In the genomic region with DNA sequence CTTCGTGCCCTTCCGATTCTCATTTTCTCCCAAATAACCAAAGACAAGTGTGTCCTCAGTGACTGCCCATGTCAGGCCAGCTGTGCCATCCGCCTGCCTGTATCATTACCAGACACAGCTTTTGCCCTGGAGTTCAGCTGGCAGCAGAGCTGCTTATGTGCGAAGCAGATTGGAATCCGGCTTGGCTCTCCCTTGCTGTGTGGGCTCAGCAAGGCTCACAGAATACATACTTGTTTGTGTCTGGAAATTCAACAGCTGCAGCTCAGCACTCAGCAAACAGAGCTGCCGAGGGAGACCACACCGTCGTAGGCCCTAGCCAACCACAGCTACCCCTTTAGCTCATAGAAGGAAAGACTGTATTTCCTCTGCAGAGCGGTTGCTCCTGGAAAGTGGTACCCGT, we compare ENCODE assay signal across 10 mouse cellular contexts. TPM values are rescaled to one million over a fixed set of nuclear protein-coding genes. Genes with fewer than 3 reads are reported as not detected.
DNase-seq lines count a peak whose midpoint lies in the region; ATAC-seq and TF ChIP-seq lines count a peak whose summit lies in the region.
"Had no signal": no experiment of that assay in that cellular context is flagged by ENCODE, and none has a peak within 500 bp of the region (broad histone marks: within the 10 kb centered on the region; RNA-seq: fewer than 3 reads in every experiment).

No protein-coding gene starts in this region.

- peak; percentile 66 for ATAC-seq in forebrain, postnatal 0 days
- ATAC-seq in forebrain, embryonic 16.5 days = no peak
- peak; percentile 47; the same call in 1 of the 2 replicates for ATAC-seq in limb, embryonic 12.5 days (ENCODE audit: insufficient number of reproducible peaks, insufficient read depth, low FRiP score, low TSS enrichment, low read depth)
- ATAC-seq in intestine, embryonic 16.5 days = peak; percentile 83

- no peak overlapping the region for H3K4me3 ChIP-seq in forebrain, postnatal 0 days (ENCODE audit: low read depth, low read length)
- H3K4me3 ChIP-seq in forebrain, embryonic 16.5 days (replicated peaks; ENCODE audit: low read length) = no peak overlapping the region
- H3K4me3 ChIP-seq in limb, embryonic 12.5 days (replicated peaks) = no peak overlapping the region
- H3K4me3 ChIP-seq in limb, embryonic 10.5 days = no peak overlapping the region
- H3K4me3 ChIP-seq in intestine, embryonic 16.5 days (ENCODE audit: low read length) = no peak overlapping the region
- H3K4me3 ChIP-seq: hindbrain, embryonic 15.5 days had no signal

- no peak overlapping the region for H3K27ac ChIP-seq in forebrain, postnatal 0 days (ENCODE audit: low read depth, low read length)
- no peak overlapping the region for H3K27ac ChIP-seq in forebrain, embryonic 16.5 days (ENCODE audit: low read length)
- H3K27ac ChIP-seq in limb, embryonic 12.5 days = peak overlapping the region; percentile 72
- H3K27ac ChIP-seq in limb, embryonic 10.5 days = no peak overlapping the region
- peak overlapping the region; percentile 45 for H3K27ac ChIP-seq in intestine, embryonic 16.5 days (ENCODE audit: low read length)
- H3K27ac ChIP-seq: hindbrain, embryonic 15.5 days had no signal

- WGBS in forebrain, postnatal 0 days = 65% methylated on average over 10 of the region's 10 CpGs
- 81% methylated on average over 10 of the region's 10 CpGs for WGBS in forebrain, embryonic 16.5 days
- 56% methylated on average over 10 of the region's 10 CpGs for WGBS in limb, embryonic 12.5 days
- WGBS in limb, embryonic 10.5 days = 85% methylated on average over 10 of the region's 10 CpGs
- 44% methylated on average over 10 of the region's 10 CpGs for WGBS in intestine, embryonic 16.5 days

- H3K27me3 ChIP-seq in forebrain, postnatal 0 days (ENCODE audit: insufficient read depth, low read length) = no peaks in the 10 kb centered on the region
- H3K27me3 ChIP-seq in forebrain, embryonic 16.5 days (replicated peaks; ENCODE audit: control insufficient read depth, insufficient read depth, low read length) = no peaks in the 10 kb centered on the region
- H3K27me3 ChIP-seq in limb, embryonic 12.5 days = 0 out of 2 replicates have a peak, but pooled peaks cover 4% of the 10 kb centered on the region
- H3K27me3 ChIP-seq in limb, embryonic 10.5 days (ENCODE audit: low read depth, poor library complexity, severe bottlenecking) = no peaks in the 10 kb centered on the region
- no peaks in the 10 kb centered on the region for H3K27me3 ChIP-seq in intestine, embryonic 16.5 days (replicated peaks; ENCODE audit: control insufficient read depth, insufficient read depth, low read length)
- H3K27me3 ChIP-seq: hindbrain, embryonic 15.5 days had no signal

- no peak overlapping the region for H3K9ac ChIP-seq in forebrain, postnatal 0 days
- H3K9ac ChIP-seq in forebrain, embryonic 16.5 days (replicated peaks; ENCODE audit: low read depth, low read length) = no peak overlapping the region
- no peak overlapping the region for H3K9ac ChIP-seq in limb, embryonic 12.5 days (replicated peaks)
- no peak overlapping the region for H3K9ac ChIP-seq in intestine, embryonic 16.5 days (ENCODE audit: low read depth, low read length)
- H3K9ac ChIP-seq: hindbrain, embryonic 15.5 days had no signal

- no peak for TF ChIP-seq CTCF in forebrain, postnatal 0 days (IDR thresholded peaks at IDR 0.05; ENCODE audit: low read depth)

- H3K4me1 ChIP-seq in forebrain, postnatal 0 days (ENCODE audit: insufficient read depth) = no peaks in the 10 kb centered on the region
- H3K4me1 ChIP-seq in forebrain, embryonic 16.5 days (replicated peaks; ENCODE audit: control insufficient read depth, insufficient read depth, low read length) = no peaks in the 10 kb centered on the region
- peaks cover 14% of the 10 kb centered on the region for H3K4me1 ChIP-seq in limb, embryonic 12.5 days (replicated peaks)
- H3K4me1 ChIP-seq in limb, embryonic 10.5 days = peaks cover 15% of the 10 kb centered on the region
- 0 out of 2 replicates have a peak, but pooled peaks cover 2% of the 10 kb centered on the region for H3K4me1 ChIP-seq in intestine, embryonic 16.5 days (ENCODE audit: control insufficient read depth, insufficient read depth, low read length)
- H3K4me1 ChIP-seq: hindbrain, embryonic 15.5 days had no signal

- peak; percentile 31 for DNase-seq in forebrain, postnatal 0 days
- no peak for DNase-seq in limb, embryonic 10.5 days (ENCODE audit: low spot score)
- DNase-seq in skeletal muscle tissue, adult 2 months (ENCODE audit: low read depth, low spot score) = peak; percentile 43
- no peak for DNase-seq in retina, embryonic 14.5 days (ENCODE audit: low spot score)
- no peak for DNase-seq in kidney, adult 9 months

- no peaks in the 10 kb centered on the region for H3K36me3 ChIP-seq in forebrain, postnatal 0 days (ENCODE audit: insufficient read depth)
- H3K36me3 ChIP-seq in forebrain, embryonic 16.5 days (ENCODE audit: control insufficient read depth, insufficient read depth) = no peaks in the 10 kb centered on the region
- H3K36me3 ChIP-seq in limb, embryonic 12.5 days = no peaks in the 10 kb centered on the region
- no peaks in the 10 kb centered on the region for H3K36me3 ChIP-seq in limb, embryonic 10.5 days
- H3K36me3 ChIP-seq in intestine, embryonic 16.5 days (ENCODE audit: control insufficient read depth, insufficient read depth, low read length) = no peaks in the 10 kb centered on the region
- H3K36me3 ChIP-seq: hindbrain, embryonic 15.5 days had no signal

- no peaks in the 10 kb centered on the region for H3K9me3 ChIP-seq in forebrain, postnatal 0 days (ENCODE audit: low read length)
- no peaks in the 10 kb centered on the region for H3K9me3 ChIP-seq in forebrain, embryonic 16.5 days (ENCODE audit: control insufficient read depth, low read length)
- H3K9me3 ChIP-seq in limb, embryonic 12.5 days = no peaks in the 10 kb centered on the region
- no peaks in the 10 kb centered on the region for H3K9me3 ChIP-seq in limb, embryonic 10.5 days (replicated peaks)
- no peaks in the 10 kb centered on the region for H3K9me3 ChIP-seq in intestine, embryonic 16.5 days (ENCODE audit: control insufficient read depth, low read length)
- H3K9me3 ChIP-seq: hindbrain, embryonic 15.5 days had no signal

- H3K4me2 ChIP-seq in forebrain, postnatal 0 days (ENCODE audit: low read depth) = no peak overlapping the region
- no peak overlapping the region for H3K4me2 ChIP-seq in forebrain, embryonic 16.5 days (ENCODE audit: low read length)
- H3K4me2 ChIP-seq in limb, embryonic 12.5 days = no peak overlapping the region
- no peak overlapping the region for H3K4me2 ChIP-seq in intestine, embryonic 16.5 days (ENCODE audit: low read depth, low read length)
- H3K4me2 ChIP-seq: hindbrain, embryonic 15.5 days had no signal

RNA-seq across cellular contexts. Expression of gene Adamts8, which starts 22.3 kb away (rescaled TPM):
- 2.9 and 3.0 TPM in 2 replicates for total RNA-seq in forebrain, postnatal 0 days (2014; rRNA removed)
- 1.7 and 1.8 TPM in 2 replicates for polyA plus RNA-seq in forebrain, postnatal 0 days (2015; fragmentation: Nextera tagmentation; extraction: Ambion mirVana)
- polyA plus RNA-seq in forebrain, embryonic 16.5 days (2015; fragmentation: Nextera tagmentation; extraction: Ambion mirVana) = 1.6 and 1.7 TPM in 2 replicates
- 1.5 and 1.7 TPM in 2 replicates for polyA plus RNA-seq in limb, embryonic 12.5 days (2016; fragmentation: Nextera tagmentation; extraction: Ambion mirVana)
- polyA plus RNA-seq in limb, embryonic 10.5 days (2016; fragmentation: Nextera tagmentation; extraction: Ambion mirVana) = 0.06 and 0.29 TPM in 2 replicates
- 6.8 and 7.9 TPM in 2 replicates for polyA plus RNA-seq in intestine, embryonic 16.5 days (2015; fragmentation: Nextera tagmentation; extraction: Ambion mirVana)
- total RNA-seq: liver, adult 2 months had no signal
- polyA plus RNA-seq: liver, adult 2 months had no signal

RNA-seq across cellular contexts. Expression of gene Adamts15, which starts 42.4 kb away (rescaled TPM):
- total RNA-seq in forebrain, postnatal 0 days (2014; rRNA removed) = 5.8 and 10.9 TPM in 2 replicates
- 1.9 and 2.5 TPM in 2 replicates for polyA plus RNA-seq in forebrain, postnatal 0 days (2015; fragmentation: Nextera tagmentation; extraction: Ambion mirVana)
- 3.4 and 4.4 TPM in 2 replicates for polyA plus RNA-seq in forebrain, embryonic 16.5 days (2015; fragmentation: Nextera tagmentation; extraction: Ambion mirVana)
- polyA plus RNA-seq in limb, embryonic 12.5 days (2016; fragmentation: Nextera tagmentation; extraction: Ambion mirVana) = 16.6 and 21.9 TPM in 2 replicates
- polyA plus RNA-seq in limb, embryonic 10.5 days (2016; fragmentation: Nextera tagmentation; extraction: Ambion mirVana) = 4.0 and 8.5 TPM in 2 replicates
- polyA plus RNA-seq in intestine, embryonic 16.5 days (2015; fragmentation: Nextera tagmentation; extraction: Ambion mirVana) = 3.8 TPM in 2 replicates

Comparison
In these comparisons a context has a peak if more than half of its experiments do, and no peak if none do; other contexts are left out.
1. H3K27ac ChIP-seq: peak in limb, embryonic 12.5 days (single experiment) and intestine, embryonic 16.5 days (single experiment); none in forebrain, postnatal 0 days (single experiment), forebrain, embryonic 16.5 days (single experiment) and limb, embryonic 10.5 days (single experiment).
2. DNase-seq: peak in forebrain, postnatal 0 days (single experiment) and skeletal muscle tissue, adult 2 months (single experiment); none in limb, embryonic 10.5 days (single experiment), retina, embryonic 14.5 days (single experiment) and kidney, adult 9 months (single experiment).